Mouse (Mus musculus) embryonic facial prominence, embryonic 10.5 days (tissue): ENCODE results near the gene Krtap24-1. TPM values are rescaled to one million over a fixed set of nuclear protein-coding genes. Genes with fewer than 3 reads are reported as not detected.

Experiments
- polyA plus RNA-seq: library from polyadenylated mRNA; unstranded; fragments of >200 nt; fragmentation: Nextera tagmentation; extraction: Ambion mirVana; gene quantifications from 2 replicates; pipeline ENCODE4 v1.2.1, GENCODE M21; 2016

Krtap24-1 gene
- polyA plus RNA-seq, 1 experiment from 2014 or later: not detected

Other genes with a start within 250 kb of the Krtap24-1 start
- not detected in 2 replicates for gene Cldn17, start 105.3 kb downstream of the Krtap24-1 start, polyA plus RNA-seq
- 4.2 TPM in 2 replicates for gene Cldn8, start 49.1 kb downstream of the Krtap24-1 start, polyA plus RNA-seq
- gene 2310079G19Rik, start 15.4 kb upstream of the Krtap24-1 start, polyA plus RNA-seq: not detected in 2 replicates
- gene Krtap26-1, start 35.5 kb upstream of the Krtap24-1 start, polyA plus RNA-seq: not detected in 2 replicates
- not detected in 2 replicates for gene Krtap27-1, start 59.4 kb upstream of the Krtap24-1 start, polyA plus RNA-seq
- gene 2310061N02Rik, start 95.7 kb upstream of the Krtap24-1 start, polyA plus RNA-seq: not detected in 2 replicates
- gene Krtap13-1, start 116.6 kb upstream of the Krtap24-1 start, polyA plus RNA-seq: not detected in 2 replicates
- gene Krtap13, start 139.4 kb upstream of the Krtap24-1 start, polyA plus RNA-seq: not detected in 2 replicates
- gene 2310034C09Rik, start 146.6 kb upstream of the Krtap24-1 start, polyA plus RNA-seq: not detected in 2 replicates
- not detected in 2 replicates for gene 2310057N15Rik, start 161.9 kb upstream of the Krtap24-1 start, polyA plus RNA-seq
- gene Gm5965, start 165.6 kb upstream of the Krtap24-1 start, polyA plus RNA-seq: not detected in 2 replicates
- not detected in 2 replicates for gene Gm20741, start 199.9 kb upstream of the Krtap24-1 start, polyA plus RNA-seq
- not detected in 2 replicates for gene Krtap15, start 207.9 kb upstream of the Krtap24-1 start, polyA plus RNA-seq
- gene Krtap14, start 213.9 kb upstream of the Krtap24-1 start, polyA plus RNA-seq: not detected in 2 replicates